Mouse (Mus musculus) hindbrain, embryonic 16.5 days (tissue): ENCODE results near the gene Neurog3. TPM values are rescaled to one million over a fixed set of nuclear protein-coding genes. Genes with fewer than 3 reads are reported as not detected.

Source experiments
- polyA plus RNA-seq: library from polyadenylated mRNA; unstranded; fragments of >200 nt; fragmentation: Nextera tagmentation; extraction: Ambion mirVana; gene quantifications from 2 replicates; pipeline ENCODE4 v1.2.1, GENCODE M21; 2015

Neurog3 gene
- polyA plus RNA-seq, 1 experiment from 2014 or later: not detected

Other genes starting within 250 kb of the Neurog3 start
- 2.4 and 3.1 TPM in 2 replicates for gene Col13a1, start 154.0 kb upstream of the Neurog3 start, polyA plus RNA-seq
- 164 and 193 TPM in 2 replicates for gene Fam241b, start 10.8 kb downstream of the Neurog3 start, polyA plus RNA-seq
- 22.9 and 24.3 TPM in 2 replicates for gene Tspan15, start 98.2 kb downstream of the Neurog3 start, polyA plus RNA-seq
- gene Tacr2, start 119.3 kb downstream of the Neurog3 start, polyA plus RNA-seq: not detected in 2 replicates
- gene Hk1, start 246.8 kb downstream of the Neurog3 start, polyA plus RNA-seq: 161 and 164 TPM in 2 replicates